Mouse (Mus musculus): ENCODE results near the gene Gm20219. TPM values are rescaled to one million over a fixed set of nuclear protein-coding genes. Genes with fewer than 3 reads are reported as not detected.

Gene Gm20219
- polyA plus RNA-seq (2012; rRNA removed): 10.6 and 13.1 TPM in 2 replicates

DNA sequence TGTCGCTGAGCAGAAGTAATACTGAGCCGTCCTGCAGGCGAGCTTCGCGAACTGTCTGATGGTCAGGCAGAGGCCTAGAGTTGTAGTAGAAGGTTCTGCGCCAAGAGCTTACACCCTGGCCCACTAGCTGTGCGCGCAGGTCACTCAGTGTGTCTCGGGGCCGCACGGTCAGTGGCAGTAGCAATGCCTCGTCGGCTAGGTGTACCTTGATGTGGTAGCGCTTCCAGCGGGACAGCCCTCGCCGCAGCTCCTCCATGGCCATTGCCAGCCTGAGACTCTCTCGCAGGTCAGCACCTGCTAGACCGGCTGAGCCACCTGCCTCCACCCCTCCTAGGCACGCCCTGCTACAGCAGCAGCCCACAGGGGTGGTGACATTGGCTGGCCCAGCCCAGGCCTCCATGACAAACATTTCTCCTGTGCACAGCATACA, at the start of gene Gm20219:
Gene Gm20219, minus strand, starts transcription at position 266 of the 430 bp plus-strand sequence.
- no peak within 1 kb of the TSS for H3K4me3 ChIP-seq (ENCODE audit: control insufficient read depth, insufficient read depth, low read length)
- H3K27ac ChIP-seq (ENCODE audit: control insufficient read depth, insufficient read depth, low read length): no peak within 1 kb of the TSS
- no peak for DNase-seq
- 87% methylated on average over 20 of the region's 20 CpGs for WGBS
- H3K27me3 ChIP-seq (ENCODE audit: control insufficient read depth, insufficient read depth, low read length): no peaks in the 10 kb centered on the region
- no peaks in the 10 kb centered on the region for H3K36me3 ChIP-seq (ENCODE audit: control insufficient read depth, insufficient read depth, low read length)
- TF ChIP-seq POLR2A (IDR thresholded peaks at IDR 0.05; ENCODE audit: control insufficient read depth, extremely low read depth, insufficient read depth, low read length, poor library complexity) (no peak), CTCF (IDR thresholded peaks at IDR 0.05; ENCODE audit: borderline replicate concordance, control insufficient read depth, extremely low read depth, insufficient read depth, low read length, poor library complexity) (no peak)
- no peaks in the 10 kb centered on the region for H3K4me1 ChIP-seq (replicated peaks; ENCODE audit: control insufficient read depth, insufficient read depth, low read length)

DNA sequence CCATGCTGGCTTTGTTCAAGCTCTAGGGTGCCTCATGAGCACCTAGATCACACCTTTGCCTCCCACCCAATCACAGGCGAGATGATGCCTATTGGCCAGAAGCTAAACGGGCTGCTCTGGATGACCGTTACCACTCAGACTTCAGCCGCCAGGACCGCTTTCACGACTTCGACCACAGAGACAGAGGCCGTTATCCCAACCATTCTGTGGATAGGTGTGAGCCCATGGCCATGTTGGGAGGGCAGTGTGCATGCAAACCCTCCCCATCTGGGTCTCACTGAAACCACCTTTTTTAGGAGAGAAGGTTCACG, 49.8 kb upstream of the Gm20219 start:
- Histone ChIP-seq H3K4me3 (ENCODE audit: control insufficient read depth, insufficient read depth, low read length) (no peak overlapping the region), H3K27ac (ENCODE audit: control insufficient read depth, insufficient read depth, low read length) (no peak overlapping the region), H3K4me1 (replicated peaks; ENCODE audit: control insufficient read depth, insufficient read depth, low read length) (peaks cover 7% of the 10 kb centered on the region), H3K27me3 (ENCODE audit: control insufficient read depth, insufficient read depth, low read length) (no peaks in the 10 kb centered on the region), H3K36me3 (ENCODE audit: control insufficient read depth, insufficient read depth, low read length) (peaks cover 75% of the 10 kb centered on the region)
- WGBS: 95% methylated on average over 9 of the region's 9 CpGs
- DNase-seq: no peak
- TF ChIP-seq POLR2A (IDR thresholded peaks at IDR 0.05; ENCODE audit: control insufficient read depth, extremely low read depth, insufficient read depth, low read length, poor library complexity) (no peak), CTCF (IDR thresholded peaks at IDR 0.05; ENCODE audit: borderline replicate concordance, control insufficient read depth, extremely low read depth, insufficient read depth, low read length, poor library complexity) (no peak)

DNA sequence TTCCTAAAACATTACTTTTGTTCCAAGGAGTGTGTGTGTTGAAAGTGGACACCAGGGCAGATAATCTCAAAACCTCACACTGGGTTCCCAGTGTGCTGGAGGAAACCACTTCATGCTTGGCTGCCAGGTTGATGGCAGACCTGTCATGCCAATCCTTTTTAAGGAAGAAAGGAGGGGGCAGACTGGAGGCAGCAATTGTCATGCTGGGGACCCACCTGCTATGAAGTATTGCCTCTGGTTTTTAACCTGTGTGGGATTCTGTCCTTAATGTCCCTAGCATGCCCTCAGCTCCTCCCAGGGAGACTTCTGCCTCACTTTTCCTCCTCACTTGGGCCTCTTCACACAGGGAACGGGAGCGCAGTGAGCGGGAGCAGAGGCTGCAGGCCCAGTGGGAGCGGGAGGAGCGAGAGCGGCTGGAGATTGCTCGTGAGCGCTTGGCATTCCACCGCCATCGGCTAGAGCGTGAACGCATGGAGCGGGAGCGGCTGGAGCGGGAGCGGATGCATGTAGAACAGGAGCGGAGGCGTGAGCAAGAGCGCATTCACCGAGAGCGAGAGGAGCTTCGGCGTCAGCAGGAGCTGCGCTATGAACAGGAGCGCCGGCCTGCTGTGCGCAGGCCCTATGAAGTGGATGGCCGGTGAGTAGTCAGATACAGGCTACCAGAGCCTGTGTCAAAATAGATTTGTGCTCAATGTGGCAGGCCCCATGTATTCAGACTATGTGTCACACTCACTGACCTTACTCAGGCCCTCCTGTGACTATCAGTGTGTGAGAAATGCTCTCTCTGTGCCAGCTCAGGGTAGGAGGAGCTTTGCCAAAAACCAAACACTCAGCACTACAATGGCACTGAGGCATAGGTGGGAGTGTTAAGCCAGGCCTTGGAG, 49.2 kb upstream of the Gm20219 start:
- no peak overlapping the region for H3K4me3 ChIP-seq (ENCODE audit: control insufficient read depth, insufficient read depth, low read length)
- no peak for DNase-seq
- H3K4me1 ChIP-seq (replicated peaks; ENCODE audit: control insufficient read depth, insufficient read depth, low read length): peaks cover 1% of the 10 kb centered on the region
- no peaks in the 10 kb centered on the region for H3K27me3 ChIP-seq (ENCODE audit: control insufficient read depth, insufficient read depth, low read length)
- H3K27ac ChIP-seq (ENCODE audit: control insufficient read depth, insufficient read depth, low read length): no peak overlapping the region
- H3K36me3 ChIP-seq (ENCODE audit: control insufficient read depth, insufficient read depth, low read length): peaks cover 75% of the 10 kb centered on the region
- WGBS: 99% methylated on average over 28 of the region's 28 CpGs
- TF ChIP-seq POLR2A (IDR thresholded peaks at IDR 0.05; ENCODE audit: control insufficient read depth, extremely low read depth, insufficient read depth, low read length, poor library complexity) (no peak), CTCF (IDR thresholded peaks at IDR 0.05; ENCODE audit: borderline replicate concordance, control insufficient read depth, extremely low read depth, insufficient read depth, low read length, poor library complexity) (no peak)

DNA sequence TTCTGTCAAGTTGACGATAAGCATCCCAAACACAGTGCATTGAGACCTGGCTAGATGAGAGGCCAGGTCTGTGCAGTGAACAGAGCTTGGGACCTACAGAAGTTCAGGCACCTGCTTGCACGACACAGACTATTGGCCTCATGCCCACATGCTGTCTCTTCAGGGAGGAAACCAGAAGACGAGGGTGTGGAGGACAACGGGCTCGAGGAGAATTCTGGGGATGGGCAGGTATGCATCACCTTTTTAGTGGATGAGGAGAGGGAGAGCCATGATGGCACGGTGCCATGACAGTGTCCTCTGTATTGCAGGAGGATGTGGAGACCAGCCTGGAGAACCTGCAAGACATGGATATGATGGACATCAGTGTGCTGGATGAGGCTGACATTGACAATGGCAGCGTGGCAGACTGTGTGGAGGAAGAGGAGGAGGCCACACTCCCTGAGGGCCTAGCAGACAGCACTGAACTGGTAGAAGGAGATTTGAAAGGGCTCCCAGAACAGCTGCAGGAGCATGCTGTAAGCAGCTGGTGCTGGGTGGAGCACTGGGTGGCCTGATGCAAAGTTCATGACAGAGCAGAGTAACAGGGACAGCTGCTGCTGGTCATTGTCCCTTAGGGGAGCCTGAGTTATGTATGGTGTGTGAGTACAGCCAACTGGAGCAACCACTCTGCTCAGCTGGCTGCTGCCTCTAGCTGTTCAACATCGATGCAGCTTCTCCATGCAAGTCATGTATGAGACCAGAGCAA, 39.5 kb upstream of the Gm20219 start:
- Histone ChIP-seq H3K27ac (ENCODE audit: control insufficient read depth, insufficient read depth, low read length) (no peak overlapping the region), H3K27me3 (ENCODE audit: control insufficient read depth, insufficient read depth, low read length) (no peaks in the 10 kb centered on the region), H3K36me3 (ENCODE audit: control insufficient read depth, insufficient read depth, low read length) (peaks cover 85% of the 10 kb centered on the region), H3K4me3 (ENCODE audit: control insufficient read depth, insufficient read depth, low read length) (no peak overlapping the region), H3K4me1 (replicated peaks; ENCODE audit: control insufficient read depth, insufficient read depth, low read length) (no peaks in the 10 kb centered on the region)
- TF ChIP-seq CTCF (IDR thresholded peaks at IDR 0.05; ENCODE audit: borderline replicate concordance, control insufficient read depth, extremely low read depth, insufficient read depth, low read length, poor library complexity) (no peak), POLR2A (IDR thresholded peaks at IDR 0.05; ENCODE audit: control insufficient read depth, extremely low read depth, insufficient read depth, low read length, poor library complexity) (no peak)
- DNase-seq: no peak
- 94% methylated on average over 8 of the region's 8 CpGs for WGBS

DNA sequence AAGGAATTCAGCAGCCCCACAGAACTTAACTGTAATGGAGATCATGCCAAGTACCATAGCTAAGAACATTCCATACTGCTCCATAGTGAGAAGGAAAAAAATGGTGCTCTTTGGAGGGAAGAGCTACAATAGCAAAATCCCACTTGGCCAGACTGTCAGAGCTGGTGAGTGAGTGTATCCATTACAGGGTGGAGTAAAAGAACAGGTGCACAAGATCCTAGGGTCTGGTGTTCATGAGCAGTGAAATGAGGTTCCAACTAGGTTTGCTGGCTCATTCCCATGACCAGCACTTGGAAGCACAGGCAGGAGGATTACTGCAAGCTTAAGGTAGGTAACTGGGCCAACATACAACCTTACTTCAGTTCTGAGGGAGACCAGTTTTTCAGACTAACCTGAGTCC, 38.4 kb upstream of the Gm20219 start:
- no peak for DNase-seq
- peaks cover 85% of the 10 kb centered on the region for H3K36me3 ChIP-seq (ENCODE audit: control insufficient read depth, insufficient read depth, low read length)

DNA sequence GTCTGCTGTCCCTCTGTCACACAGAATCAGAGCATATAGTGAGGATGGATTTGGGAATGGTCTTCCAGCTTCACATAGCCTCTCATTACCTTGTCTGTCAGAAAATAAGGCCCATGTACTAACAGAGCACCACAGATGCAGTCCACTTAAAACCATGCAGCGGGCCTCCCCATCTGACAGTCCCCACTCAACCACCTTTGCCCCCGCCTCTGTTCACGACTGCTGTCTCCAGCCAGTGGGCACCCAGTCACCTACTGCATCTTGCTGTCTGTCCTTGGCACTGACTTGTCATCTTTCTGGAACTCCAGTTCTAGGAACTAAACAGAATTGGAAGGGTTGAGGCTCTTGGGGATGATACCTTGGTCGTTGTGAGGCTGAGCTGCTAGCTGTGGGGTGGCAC, 34.7 kb upstream of the Gm20219 start:
- TF ChIP-seq CTCF (IDR thresholded peaks at IDR 0.05; ENCODE audit: borderline replicate concordance, control insufficient read depth, extremely low read depth, insufficient read depth, low read length, poor library complexity): no peak
- TF ChIP-seq POLR2A (IDR thresholded peaks at IDR 0.05; ENCODE audit: control insufficient read depth, extremely low read depth, insufficient read depth, low read length, poor library complexity): no peak
- no peak overlapping the region for H3K27ac ChIP-seq (ENCODE audit: control insufficient read depth, insufficient read depth, low read length)
- no peak overlapping the region for H3K4me3 ChIP-seq (ENCODE audit: control insufficient read depth, insufficient read depth, low read length)
- H3K36me3 ChIP-seq (ENCODE audit: control insufficient read depth, insufficient read depth, low read length): peaks cover 53% of the 10 kb centered on the region
- H3K4me1 ChIP-seq (replicated peaks; ENCODE audit: control insufficient read depth, insufficient read depth, low read length): peaks cover 9% of the 10 kb centered on the region
- WGBS: 98% methylated on average over 4 of the region's 4 CpGs
- DNase-seq: no peak
- no peaks in the 10 kb centered on the region for H3K27me3 ChIP-seq (ENCODE audit: control insufficient read depth, insufficient read depth, low read length)

More for the DNA sequence above, 38.4 kb upstream of the Gm20219 start:
- H3K4me1 ChIP-seq (replicated peaks; ENCODE audit: control insufficient read depth, insufficient read depth, low read length): 0 out of 2 replicates have a peak, but pooled peaks cover 2% of the 10 kb centered on the region
- no peak for TF ChIP-seq POLR2A (IDR thresholded peaks at IDR 0.05; ENCODE audit: control insufficient read depth, extremely low read depth, insufficient read depth, low read length, poor library complexity)
- no peak for TF ChIP-seq CTCF (IDR thresholded peaks at IDR 0.05; ENCODE audit: borderline replicate concordance, control insufficient read depth, extremely low read depth, insufficient read depth, low read length, poor library complexity)
- no peak overlapping the region for H3K4me3 ChIP-seq (ENCODE audit: control insufficient read depth, insufficient read depth, low read length)
- H3K27ac ChIP-seq (ENCODE audit: control insufficient read depth, insufficient read depth, low read length): no peak overlapping the region
- H3K27me3 ChIP-seq (ENCODE audit: control insufficient read depth, insufficient read depth, low read length): no peaks in the 10 kb centered on the region

Data from thymus, adult 2 months (tissue).